Mouse (Mus musculus): ENCODE measurements at regions not wholly inside any gene's neighbourhood (a gene's known extent, or its start where the extent isn't known, plus 50 kb on each side); places are given as distances from the start of the nearest gene placed in this dataset.

DNA sequence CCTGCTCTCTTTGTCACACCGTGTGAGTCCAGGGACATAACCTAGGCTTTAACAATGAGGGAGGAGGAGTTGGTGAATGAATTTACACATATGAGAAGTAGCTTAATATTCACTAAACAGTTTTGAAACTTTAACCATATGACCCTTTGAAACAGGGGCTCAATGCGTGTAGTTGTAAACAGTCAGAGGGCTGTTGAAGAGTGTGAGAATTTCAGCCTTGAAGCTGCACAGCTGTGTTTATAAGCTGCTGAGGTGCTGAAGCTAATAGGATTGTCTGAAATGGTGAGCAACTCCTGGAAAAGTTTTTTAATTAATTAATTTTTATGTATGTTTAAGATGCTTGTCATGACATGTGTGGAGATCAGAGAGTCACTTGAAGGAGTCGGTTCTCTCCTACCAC, 59.8 kb upstream of the Rgma start:
- no peak for DNase-seq (ENCODE audit: low read depth, low spot score)

DNA sequence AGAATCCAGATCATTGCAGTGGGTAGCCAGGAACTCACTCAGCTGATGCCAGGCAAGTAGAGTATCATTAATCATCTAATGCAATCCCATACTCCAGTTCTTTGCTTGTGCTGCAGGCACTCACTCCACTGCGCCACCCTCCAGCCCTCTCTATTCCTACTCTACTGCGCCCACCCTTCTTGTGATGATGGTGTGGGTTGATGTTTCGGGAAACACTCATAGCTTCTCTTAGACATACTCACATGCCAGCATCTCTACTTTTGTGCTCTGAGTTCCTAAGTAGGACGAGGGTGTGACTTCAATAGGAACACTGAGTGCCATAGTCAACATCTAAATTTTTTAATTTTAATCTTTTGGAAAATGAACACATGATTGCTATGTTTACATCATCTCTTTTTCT, 57.7 kb upstream of the Rgma start:
- no peak for DNase-seq (ENCODE audit: low read depth, low spot score)

DNA sequence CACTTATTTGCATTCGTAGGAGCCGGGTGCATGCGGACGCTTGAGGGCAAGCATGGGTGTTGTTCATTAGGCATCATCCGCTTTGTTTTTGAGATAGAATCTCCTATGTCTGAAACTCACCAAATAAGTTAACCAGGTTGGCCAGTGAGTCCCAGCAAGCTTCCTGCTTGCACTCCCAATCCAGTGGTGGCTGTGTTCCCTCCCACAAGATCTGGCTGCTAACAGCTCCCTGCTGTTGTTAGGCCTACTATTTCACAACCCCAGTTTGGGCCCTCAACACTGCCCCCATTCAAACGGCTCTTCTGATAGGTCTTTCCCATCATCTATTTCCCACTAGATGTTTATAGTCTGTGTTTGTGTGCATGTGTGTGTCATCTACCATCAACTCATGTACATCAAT, 56.3 kb upstream of the Rgma start:
- no peak for DNase-seq (ENCODE audit: low read depth, low spot score)

DNA sequence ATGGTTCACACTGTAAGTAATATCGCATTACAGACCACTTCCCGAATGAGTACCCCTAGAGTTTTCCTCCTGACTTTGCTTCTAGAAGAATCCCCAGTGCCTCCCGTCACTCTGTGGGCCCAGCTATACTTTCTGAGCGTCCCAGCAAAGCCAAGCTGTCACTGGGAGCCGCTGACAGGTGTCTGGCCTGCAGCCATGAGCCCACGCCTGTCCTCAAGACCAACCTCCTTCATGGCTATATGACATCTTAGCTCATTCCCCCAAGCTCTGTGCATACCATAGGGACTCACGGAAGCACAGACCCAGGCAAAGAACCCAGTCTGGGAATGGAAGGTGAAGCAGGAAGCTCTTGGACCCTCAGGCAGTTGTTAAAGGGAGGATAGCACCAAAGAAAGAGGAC, 55.3 kb upstream of the Rgma start:
- DNase-seq (ENCODE audit: low read depth, low spot score): no peak

DNA sequence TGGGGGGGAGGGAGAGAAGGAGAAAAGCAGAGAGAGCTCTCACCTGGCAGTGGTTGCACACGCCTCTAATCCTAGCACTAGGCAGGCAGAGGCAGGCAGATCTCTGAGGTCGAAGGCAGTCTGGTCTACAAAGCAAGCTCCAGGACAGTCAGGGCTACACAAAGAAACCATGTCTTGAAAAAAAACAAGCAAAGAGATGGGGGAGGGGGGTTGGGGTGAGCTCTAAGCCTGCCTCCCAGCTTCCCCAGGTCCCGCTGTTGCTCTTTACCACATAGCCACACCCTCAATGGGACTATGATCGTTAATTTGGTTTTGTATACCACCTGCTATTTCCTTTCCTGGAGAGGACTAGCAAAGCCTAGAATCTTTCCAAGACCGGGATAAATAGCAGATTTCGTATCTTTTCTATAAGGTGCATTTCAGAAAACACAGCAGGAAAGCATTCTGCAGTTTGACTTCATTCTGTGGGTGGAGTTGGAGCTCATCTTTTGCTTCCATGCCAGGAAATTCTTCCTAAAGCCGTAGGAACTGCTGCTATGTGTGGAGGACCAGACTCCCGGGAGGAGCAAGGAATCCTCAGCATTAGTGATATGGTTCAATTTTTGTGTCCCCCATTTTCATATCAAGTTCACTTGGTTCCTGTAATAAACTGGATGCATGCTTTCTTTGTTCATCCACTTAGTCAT, 52.7 kb upstream of the Rgma start:
- peak; percentile 65 for DNase-seq (ENCODE audit: low read depth, low spot score)

DNA sequence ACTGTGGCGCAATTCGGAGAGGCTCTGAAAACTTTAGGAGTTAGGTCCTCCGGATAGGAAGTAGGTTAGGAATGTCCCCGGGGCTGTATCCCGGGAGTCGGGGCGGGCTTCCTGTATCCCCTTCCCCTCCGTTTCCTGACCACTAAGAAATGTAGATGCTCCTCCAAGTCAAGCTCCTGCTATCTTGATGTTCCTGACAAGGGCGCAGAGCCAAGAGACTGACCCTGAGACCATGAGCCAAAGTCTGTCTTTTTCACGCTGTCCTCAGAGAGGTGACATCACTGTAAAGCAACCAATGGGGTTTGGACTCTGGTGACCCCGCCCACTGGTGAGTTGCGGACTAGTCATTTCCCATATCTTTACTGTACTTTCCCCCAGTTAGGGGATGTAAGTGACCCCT, 51.8 kb upstream of the Rgma start:
- no peak for DNase-seq (ENCODE audit: low read depth, low spot score)

DNA sequence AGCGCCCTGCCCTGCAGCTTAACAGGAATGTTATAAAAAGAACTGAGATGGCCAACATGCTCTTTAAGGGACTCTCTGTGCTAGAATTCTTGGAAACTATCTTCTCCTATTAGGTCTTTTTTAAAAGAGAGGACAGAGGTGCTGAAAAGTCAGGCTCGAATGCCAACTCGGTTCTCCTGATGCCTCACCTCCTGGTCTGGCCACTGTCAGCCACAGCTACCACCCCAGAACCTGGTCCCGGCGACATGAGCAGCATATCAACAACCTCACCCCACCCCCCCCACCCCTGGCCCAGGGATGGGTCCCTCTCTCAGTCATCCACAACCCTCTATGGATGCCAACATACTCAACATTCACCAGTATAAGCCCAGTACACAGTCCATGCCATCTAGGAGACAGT, 49.8 kb upstream of the Rgma start:
- no peak for DNase-seq (ENCODE audit: low read depth, low spot score)
